Mouse (Mus musculus) hindbrain, embryonic 16.5 days (tissue): ENCODE results near the gene Rtn1. TPM values are rescaled to one million over a fixed set of nuclear protein-coding genes. Genes with fewer than 3 reads are reported as not detected.
A peak's percentile ranks its signal among the peaks of the same experiment; 100 is the strongest.

ENCODE experiments used
- ATAC-seq: fragments of 200-750 bp; cut with Nextera tagmentation; 2 replicates; pipeline ENCODE4 v1.8.0; 2017; ENCODE audit warnings: moderate TSS enrichment, moderate library complexity
- H3K27ac ChIP-seq: fragments of 300-500 bp; sonication (generic); 2 replicates; pipeline ENCODE4 v1.5.1; 2014; ENCODE audit warnings: low read depth, mild to moderate bottlenecking, control low read depth, low read length, moderate library complexity
- H3K27me3 ChIP-seq: fragments of 300-500 bp; sonication (generic); replicated peaks from 2 replicates; pipeline ENCODE4 v1.6.1; 2014; ENCODE audit warnings: low read length; ENCODE audit not compliant: control insufficient read depth, insufficient read depth
- H3K36me3 ChIP-seq: fragments of 300-500 bp; sonication (generic); 2 replicates; pipeline ENCODE4 v1.6.1; 2014; ENCODE audit warnings: mild to moderate bottlenecking, low read length, moderate library complexity, mixed read lengths; ENCODE audit not compliant: control insufficient read depth, insufficient read depth
- H3K4me1 ChIP-seq: fragments of 300-500 bp; sonication (generic); 2 replicates; pipeline ENCODE4 v1.6.1; 2014; ENCODE audit warnings: low read depth, low read length; ENCODE audit not compliant: control insufficient read depth, insufficient read depth
- H3K4me2 ChIP-seq: fragments of 300-500 bp; sonication (generic); 2 replicates; pipeline ENCODE4 v1.6.1; 2014; ENCODE audit warnings: mild to moderate bottlenecking, low read length, control low read depth, moderate library complexity
- H3K4me3 ChIP-seq: fragments of 300-500 bp; sonication (generic); 2 replicates; pipeline ENCODE4 v1.5.1; 2014; ENCODE audit warnings: mild to moderate bottlenecking, low read length, control low read depth, moderate library complexity
- H3K9ac ChIP-seq: fragments of 300-500 bp; sonication (generic); 2 replicates; pipeline ENCODE4 v1.6.1; 2014; ENCODE audit warnings: low read depth, mild to moderate bottlenecking, control low read depth, low read length, moderate library complexity
- H3K9me3 ChIP-seq: fragments of 300-500 bp; sonication (generic); 2 replicates; pipeline ENCODE4 v1.6.1; 2014; ENCODE audit warnings: mild to moderate bottlenecking, low read length, moderate library complexity; ENCODE audit not compliant: control insufficient read depth
- WGBS: fragments of 180-500 bp; shearing (Covaris S2); extraction: QIAGEN DNeasy Blood & Tissue Kit; methylation state at CpG from one replicate; pipeline ENCODE4 v1.1.7; 2014; 5-methylcytosine and 5-hydroxymethylcytosine counted together
- polyA plus RNA-seq: library from polyadenylated mRNA; unstranded; fragments of >200 nt; fragmentation: Nextera tagmentation; extraction: Ambion mirVana; gene quantifications from 2 replicates; pipeline ENCODE4 v1.2.1, GENCODE M21; 2015

Gene Rtn1
- polyA plus RNA-seq, 1 experiment from 2014 or later: 3,556 TPM

DNA sequence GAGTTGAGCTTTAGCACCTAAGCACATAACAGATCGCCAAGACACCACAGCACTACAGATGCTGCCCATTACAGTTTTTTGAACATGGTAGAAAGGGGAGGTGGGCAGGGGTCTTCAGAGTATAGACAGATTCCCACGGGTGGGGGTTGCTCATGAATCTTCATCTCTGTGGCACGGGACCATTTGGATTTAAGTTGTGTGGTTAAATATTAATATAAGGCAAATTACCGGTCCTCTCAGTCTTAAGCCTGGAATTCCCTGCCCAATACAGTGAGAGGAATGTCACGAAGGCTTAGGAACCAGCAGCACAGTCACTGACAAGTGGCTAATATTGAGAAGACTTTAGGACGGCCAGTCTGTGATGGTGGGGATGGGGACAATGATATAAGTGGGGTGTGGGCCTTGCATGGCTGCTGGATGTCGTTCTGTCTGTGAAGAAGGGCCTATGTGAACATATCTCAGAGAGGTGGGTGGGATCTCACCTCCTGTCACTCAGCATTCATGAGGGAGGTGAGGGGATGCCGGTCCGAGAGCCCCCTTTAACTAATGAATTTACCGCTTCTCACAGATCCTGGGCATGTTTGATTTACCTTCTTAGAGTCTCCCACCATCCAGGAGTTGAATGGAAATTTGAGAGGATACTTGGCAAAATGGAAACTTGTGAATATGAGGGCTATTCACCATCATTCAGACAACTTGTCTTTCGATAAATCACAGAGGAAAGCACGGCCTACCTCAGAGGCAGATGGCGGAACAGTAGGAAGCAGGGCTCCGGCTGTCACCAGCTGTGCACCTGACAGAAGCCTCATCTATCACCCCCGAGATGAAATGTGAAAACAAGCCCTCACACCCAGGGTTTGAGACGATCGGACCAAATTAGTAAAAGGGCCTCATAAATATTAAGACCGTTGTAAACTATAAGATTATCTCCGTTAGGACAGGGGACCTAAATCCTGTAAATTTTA lies 175.7 kb downstream of the Rtn1 start:
- H3K4me3 ChIP-seq: peak overlapping the region; percentile 67
- H3K9ac ChIP-seq: peak overlapping the region; percentile 50
- H3K4me1 ChIP-seq: peaks cover 34% of the 10 kb centered on the region
- H3K9me3 ChIP-seq: no peaks in the 10 kb centered on the region
- no peaks in the 10 kb centered on the region for H3K27me3 ChIP-seq
- 46% methylated on average over 19 of the region's 19 CpGs for WGBS
- H3K4me2 ChIP-seq: peak overlapping the region; percentile 61
- no peak overlapping the region for H3K27ac ChIP-seq
- H3K36me3 ChIP-seq: no peaks in the 10 kb centered on the region
- ATAC-seq: no peak

DNA sequence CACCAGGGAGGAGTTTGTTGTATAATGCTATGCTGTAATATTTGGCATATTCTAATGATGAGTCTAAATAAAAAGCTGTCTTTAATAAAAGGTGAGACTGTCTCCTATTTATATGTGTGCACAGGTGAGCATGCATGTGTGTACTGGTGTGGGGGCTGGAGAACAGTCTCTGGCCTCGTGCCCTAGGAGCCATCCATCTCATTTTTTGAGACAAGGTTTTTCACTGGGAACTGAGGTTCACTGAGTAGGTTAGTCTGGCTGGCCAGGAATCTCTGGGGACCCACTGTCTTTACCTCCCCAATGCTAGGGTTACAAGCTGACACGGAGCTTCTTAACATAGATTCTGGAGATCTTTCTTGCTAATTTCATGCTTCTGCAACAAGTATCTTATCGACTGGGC lies 176.7 kb downstream of the Rtn1 start:
- Histone ChIP-seq H3K9me3 (no peaks in the 10 kb centered on the region), H3K27ac (no peak overlapping the region; the same call in 1 of the 2 replicates), H3K4me3 (peak overlapping the region; percentile 67), H3K9ac (no peak overlapping the region), H3K36me3 (no peaks in the 10 kb centered on the region), H3K27me3 (no peaks in the 10 kb centered on the region), H3K4me1 (peaks cover 35% of the 10 kb centered on the region), H3K4me2 (peak overlapping the region; percentile 61)
- ATAC-seq: no peak
- WGBS: 49% methylated on average over 3 of the region's 3 CpGs

DNA sequence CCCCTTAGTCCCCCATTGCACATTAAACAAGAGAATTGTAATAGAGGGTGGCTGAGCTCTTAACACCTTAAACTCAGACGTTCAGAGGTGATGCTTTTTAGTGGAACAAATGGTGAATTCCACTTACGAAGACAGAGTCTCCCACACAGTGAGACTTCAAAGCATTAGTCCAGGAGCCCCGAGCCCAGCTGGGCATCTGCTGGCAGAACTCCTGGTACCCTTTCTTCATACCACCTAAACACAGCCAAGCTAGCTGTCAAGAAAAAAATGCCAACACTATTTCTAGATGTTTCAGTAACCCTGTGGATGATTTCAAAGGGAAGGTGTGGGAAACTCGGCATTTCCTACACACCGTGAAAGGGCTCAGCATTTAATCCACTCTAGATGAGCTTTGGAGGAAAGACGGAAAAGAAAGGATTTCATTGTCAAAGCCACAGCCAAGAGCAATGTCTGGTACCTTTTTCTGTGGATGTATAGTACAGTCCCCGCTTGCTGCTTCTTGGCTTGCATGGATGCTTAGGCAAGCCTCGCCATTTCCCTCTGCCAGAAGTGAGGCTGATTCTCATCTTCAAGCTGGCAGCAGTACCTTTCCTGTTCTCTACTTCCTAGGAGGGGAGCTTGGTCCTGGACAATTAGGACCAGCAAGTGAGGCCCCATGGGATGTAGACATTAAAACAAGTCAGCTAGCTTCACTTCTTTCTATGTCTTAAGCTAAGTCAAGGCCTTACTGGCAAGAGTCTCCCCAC lies 179.2 kb downstream of the Rtn1 start:
- no peaks in the 10 kb centered on the region for H3K9me3 ChIP-seq
- no peaks in the 10 kb centered on the region for H3K27me3 ChIP-seq
- peak overlapping the region; percentile 27 for H3K4me2 ChIP-seq
- no peak overlapping the region for H3K4me3 ChIP-seq
- peaks cover 41% of the 10 kb centered on the region for H3K4me1 ChIP-seq
- H3K9ac ChIP-seq: peak overlapping the region; percentile 33
- ATAC-seq: no peak
- 52% methylated on average over 8 of the region's 8 CpGs for WGBS
- no peak overlapping the region; the same call in 1 of the 2 replicates for H3K27ac ChIP-seq
- no peaks in the 10 kb centered on the region for H3K36me3 ChIP-seq

DNA sequence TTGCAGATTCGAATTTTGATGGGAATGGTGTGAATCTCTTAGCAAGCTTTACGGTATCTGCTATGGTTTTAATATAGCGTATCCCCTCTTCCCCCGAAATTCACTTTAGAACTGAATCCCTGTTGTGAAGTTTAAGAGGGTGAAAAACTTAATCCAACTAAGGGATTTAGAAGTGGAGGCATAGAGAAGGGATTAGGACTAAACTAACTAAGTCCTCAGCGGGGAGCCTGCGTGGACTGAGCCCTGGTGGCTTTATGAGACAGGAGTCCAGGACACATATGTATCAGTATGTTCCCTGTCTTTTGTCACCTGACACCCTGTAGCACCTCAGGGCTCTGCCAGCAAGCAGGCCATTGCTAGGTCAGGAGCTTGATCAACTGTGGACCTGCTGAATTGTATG lies 181.1 kb downstream of the Rtn1 start:
- no peak overlapping the region for H3K27ac ChIP-seq
- no peaks in the 10 kb centered on the region for H3K27me3 ChIP-seq
- no peak overlapping the region for H3K9ac ChIP-seq
- peaks cover 41% of the 10 kb centered on the region for H3K4me1 ChIP-seq
- no peak for ATAC-seq
- WGBS: 85% methylated on average over 6 of the region's 6 CpGs
- H3K4me2 ChIP-seq: no peak overlapping the region
- peaks cover 5% of the 10 kb centered on the region; the same call in 1 of the 2 replicates for H3K36me3 ChIP-seq
- no peaks in the 10 kb centered on the region for H3K9me3 ChIP-seq
- H3K4me3 ChIP-seq: no peak overlapping the region

DNA sequence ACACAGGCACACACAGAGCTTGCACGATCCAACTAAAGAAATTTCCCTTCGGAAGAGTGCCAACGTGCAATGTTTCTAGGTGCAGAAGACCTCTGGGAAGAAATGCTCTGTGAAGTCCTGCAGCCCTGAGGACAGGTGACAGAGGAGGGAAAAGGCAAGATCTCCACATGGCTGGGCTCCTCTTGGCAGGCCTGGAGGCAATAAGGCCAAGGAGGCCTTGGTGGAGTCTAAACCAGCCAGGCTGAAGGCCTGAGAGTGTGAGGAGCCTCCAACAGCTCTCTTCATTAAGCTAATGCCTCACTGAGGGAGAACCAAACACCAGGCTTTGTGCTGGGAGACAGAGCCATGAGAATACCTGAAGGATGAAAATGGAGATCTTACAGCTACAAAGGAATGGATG lies 183.5 kb downstream of the Rtn1 start:
- H3K27ac ChIP-seq: peak overlapping the region; percentile 35; the same call in 1 of the 2 replicates
- no peaks in the 10 kb centered on the region for H3K27me3 ChIP-seq
- H3K36me3 ChIP-seq: peaks cover 14% of the 10 kb centered on the region
- peaks cover 28% of the 10 kb centered on the region for H3K4me1 ChIP-seq
- WGBS: 78% methylated on average over 3 of the region's 3 CpGs
- H3K9ac ChIP-seq: no peak overlapping the region
- no peak overlapping the region for H3K4me3 ChIP-seq
- ATAC-seq: no peak
- H3K4me2 ChIP-seq: no peak overlapping the region
- H3K9me3 ChIP-seq: no peaks in the 10 kb centered on the region

DNA sequence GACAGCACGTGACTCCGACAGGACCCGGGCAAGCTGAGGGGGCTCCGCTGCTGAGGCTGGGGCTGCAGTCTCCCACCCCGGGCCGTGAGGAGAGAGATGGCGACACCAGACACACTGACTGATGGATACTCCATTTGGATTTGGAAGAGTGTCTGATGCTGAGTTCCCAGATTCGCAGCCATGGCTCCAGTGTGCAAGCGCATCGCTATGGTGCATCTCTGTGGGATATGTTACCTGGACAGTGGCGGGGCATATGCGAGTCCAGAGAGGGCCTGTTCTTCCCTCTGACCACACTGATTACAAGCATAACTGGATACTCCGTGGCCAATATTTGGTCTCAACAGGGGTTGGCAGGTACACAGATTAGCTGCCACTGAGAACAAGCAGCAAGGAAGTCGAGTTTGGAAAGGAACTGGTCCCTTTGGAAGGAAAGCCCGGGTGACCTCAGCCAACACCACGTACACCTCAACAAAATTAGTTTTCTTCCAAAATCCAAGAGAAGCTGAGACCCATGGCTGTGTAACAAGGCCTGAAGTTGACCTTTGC lies 185.2 kb downstream of the Rtn1 start:
- ATAC-seq: no peak
- H3K36me3 ChIP-seq: peaks cover 28% of the 10 kb centered on the region
- no peaks in the 10 kb centered on the region for H3K27me3 ChIP-seq
- WGBS: 93% methylated on average over 16 of the region's 16 CpGs
- no peak overlapping the region for H3K4me2 ChIP-seq
- no peaks in the 10 kb centered on the region for H3K9me3 ChIP-seq
- H3K4me3 ChIP-seq: no peak overlapping the region
- H3K4me1 ChIP-seq: peaks cover 14% of the 10 kb centered on the region
- H3K27ac ChIP-seq: no peak overlapping the region
- H3K9ac ChIP-seq: no peak overlapping the region

DNA sequence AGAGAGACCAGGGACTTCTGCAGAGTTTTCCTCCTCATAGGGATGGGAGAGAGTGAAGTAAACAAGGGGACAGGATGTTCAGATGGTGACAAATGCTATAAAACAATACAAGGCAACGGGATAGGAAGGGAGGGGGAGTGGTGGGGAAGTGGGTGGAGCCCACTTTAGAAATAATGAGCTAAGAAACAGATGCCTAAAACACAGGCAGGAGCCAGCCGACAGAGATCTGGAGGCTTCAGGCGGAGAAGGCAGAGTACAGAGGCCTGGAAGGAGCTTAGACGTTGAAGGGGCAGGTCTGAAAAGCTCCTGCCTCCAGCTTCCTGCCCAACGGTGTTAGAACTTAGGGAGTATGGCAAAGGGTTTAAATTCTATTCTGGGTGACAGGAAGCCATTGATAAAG lies 195.3 kb downstream of the Rtn1 start:
- Histone ChIP-seq H3K27ac (no peak overlapping the region), H3K36me3 (peaks cover 59% of the 10 kb centered on the region), H3K4me1 (no peaks in the 10 kb centered on the region), H3K9ac (no peak overlapping the region), H3K9me3 (no peaks in the 10 kb centered on the region), H3K4me3 (no peak overlapping the region), H3K4me2 (no peak overlapping the region), H3K27me3 (no peaks in the 10 kb centered on the region)
- WGBS: 58% methylated on average over 5 of the region's 5 CpGs
- ATAC-seq: no peak

DNA sequence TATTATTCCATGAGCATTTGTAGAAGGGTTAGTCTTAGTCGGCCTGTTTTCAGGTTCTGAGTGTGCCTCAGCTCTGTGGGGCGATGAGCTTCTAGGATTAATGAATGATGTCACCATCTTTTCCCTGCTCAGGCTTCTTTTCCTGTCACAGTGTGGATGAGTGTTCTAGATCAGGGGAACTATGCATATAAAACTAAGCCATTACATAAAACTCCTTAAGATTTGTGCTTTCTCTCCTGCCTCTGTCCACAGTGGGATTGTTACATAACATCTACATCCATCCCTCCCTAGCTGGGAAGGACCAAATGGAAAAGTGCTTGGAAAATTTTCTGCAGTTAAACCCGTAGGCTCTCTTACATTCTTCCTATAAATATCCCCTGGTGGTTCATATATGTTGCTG lies 208.0 kb downstream of the Rtn1 start:
- no peaks in the 10 kb centered on the region for H3K27me3 ChIP-seq
- H3K36me3 ChIP-seq: no peaks in the 10 kb centered on the region
- no peak overlapping the region for H3K9ac ChIP-seq
- 96% methylated on average over 3 of the region's 3 CpGs for WGBS
- H3K9me3 ChIP-seq: no peaks in the 10 kb centered on the region
- no peak overlapping the region for H3K4me3 ChIP-seq
- no peak for ATAC-seq
- H3K27ac ChIP-seq: no peak overlapping the region
- no peak overlapping the region for H3K4me2 ChIP-seq
- H3K4me1 ChIP-seq: peaks cover 4% of the 10 kb centered on the region
